Mouse (Mus musculus) E14TG2a.4 (cell line): Measurements from ENCODE around the gene Nr1h2.

Source experiments
- H3K27me3 ChIP-seq: 2 replicates; pipeline ENCODE4 v1.6.1; 2014; ENCODE audit warnings: low read length, control low read depth; ENCODE audit not compliant: insufficient read depth
- H3K36me3 ChIP-seq: 2 replicates; pipeline ENCODE4 v1.6.1; 2014; ENCODE audit warnings: low read length, control low read depth; ENCODE audit not compliant: insufficient read depth
- H3K4me1 ChIP-seq: replicated peaks from 2 replicates; pipeline ENCODE4 v1.6.1; 2014; ENCODE audit warnings: low read depth, low read length, control low read depth
- H3K4me3 ChIP-seq: replicated peaks from 2 replicates; pipeline ENCODE4 v1.5.1; 2014; ENCODE audit warnings: mild to moderate bottlenecking, low read length
- H3K9me3 ChIP-seq: 2 replicates; pipeline ENCODE4 v1.6.1; 2014; ENCODE audit warnings: low read length, control low read depth
- CTCF ChIP-seq: conservative IDR thresholded peaks from 2 replicates; pipeline ENCODE4 v1.5.1; 2014; ENCODE audit warnings: low read length
- NANOG ChIP-seq: IDR thresholded peaks from 2 replicates; pipeline ENCODE4 v1.6.1; 2014; ENCODE audit warnings: borderline replicate concordance, low read length, mixed read lengths
- POU5F1 ChIP-seq: IDR thresholded peaks from 2 replicates; pipeline ENCODE4 v1.6.1; 2014; ENCODE audit warnings: low read length, borderline replicate concordance

Gene Nr1h2

DNA sequence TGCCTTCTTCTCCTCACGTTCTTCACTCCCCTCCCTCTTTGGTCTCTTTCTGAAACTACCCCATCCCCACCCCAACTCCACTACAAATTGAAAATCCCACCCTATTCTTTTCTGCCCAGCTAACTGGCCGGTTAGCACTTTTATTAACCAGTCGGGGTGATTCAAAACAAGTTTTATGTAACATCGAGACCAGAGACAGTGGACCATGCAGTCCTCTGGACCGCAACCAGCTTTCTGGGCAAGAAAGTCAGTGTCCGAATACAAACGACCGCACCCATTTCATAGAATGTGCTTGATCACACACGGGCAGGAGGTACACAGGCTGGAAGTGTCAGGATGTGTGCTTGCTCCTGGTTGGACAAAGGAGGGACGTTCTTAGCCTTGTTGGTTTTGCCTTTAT is 10.7 kb upstream of the Nr1h2 start:
- H3K9me3 ChIP-seq = no peaks in the 10 kb centered on the region
- TF ChIP-seq POU5F1 (no peak), CTCF (no peak), NANOG (no peak)
- no peak overlapping the region for H3K4me3 ChIP-seq
- H3K4me1 ChIP-seq = peaks cover 47% of the 10 kb centered on the region
- no peaks in the 10 kb centered on the region for H3K27me3 ChIP-seq
- H3K36me3 ChIP-seq = no peaks in the 10 kb centered on the region

DNA sequence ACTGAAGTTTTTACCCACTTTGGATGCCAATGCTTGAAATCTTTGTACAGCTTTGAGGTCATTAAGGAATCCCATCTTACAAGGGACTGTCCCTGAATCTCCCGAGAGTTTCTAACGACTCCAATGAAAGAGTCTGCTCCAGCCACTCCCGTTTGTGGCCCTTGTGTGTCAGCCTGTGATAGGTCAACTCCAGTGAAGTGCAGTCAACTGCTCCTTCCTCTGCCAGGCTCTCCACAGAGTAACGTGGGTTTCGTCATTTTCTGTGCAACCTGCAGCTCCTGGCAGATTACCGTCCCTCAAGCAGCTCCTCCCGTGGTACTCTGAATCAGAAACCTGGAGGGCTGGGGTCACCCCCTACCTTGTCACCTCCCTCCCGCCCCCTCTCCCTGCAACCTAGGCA is 9.5 kb upstream of the Nr1h2 start:
- H3K27me3 ChIP-seq = no peaks in the 10 kb centered on the region
- no peaks in the 10 kb centered on the region for H3K36me3 ChIP-seq
- TF ChIP-seq CTCF = no peak
- no peak for TF ChIP-seq NANOG
- TF ChIP-seq POU5F1 = no peak
- no peak overlapping the region for H3K4me3 ChIP-seq
- peaks cover 50% of the 10 kb centered on the region for H3K4me1 ChIP-seq
- H3K9me3 ChIP-seq = no peaks in the 10 kb centered on the region

DNA sequence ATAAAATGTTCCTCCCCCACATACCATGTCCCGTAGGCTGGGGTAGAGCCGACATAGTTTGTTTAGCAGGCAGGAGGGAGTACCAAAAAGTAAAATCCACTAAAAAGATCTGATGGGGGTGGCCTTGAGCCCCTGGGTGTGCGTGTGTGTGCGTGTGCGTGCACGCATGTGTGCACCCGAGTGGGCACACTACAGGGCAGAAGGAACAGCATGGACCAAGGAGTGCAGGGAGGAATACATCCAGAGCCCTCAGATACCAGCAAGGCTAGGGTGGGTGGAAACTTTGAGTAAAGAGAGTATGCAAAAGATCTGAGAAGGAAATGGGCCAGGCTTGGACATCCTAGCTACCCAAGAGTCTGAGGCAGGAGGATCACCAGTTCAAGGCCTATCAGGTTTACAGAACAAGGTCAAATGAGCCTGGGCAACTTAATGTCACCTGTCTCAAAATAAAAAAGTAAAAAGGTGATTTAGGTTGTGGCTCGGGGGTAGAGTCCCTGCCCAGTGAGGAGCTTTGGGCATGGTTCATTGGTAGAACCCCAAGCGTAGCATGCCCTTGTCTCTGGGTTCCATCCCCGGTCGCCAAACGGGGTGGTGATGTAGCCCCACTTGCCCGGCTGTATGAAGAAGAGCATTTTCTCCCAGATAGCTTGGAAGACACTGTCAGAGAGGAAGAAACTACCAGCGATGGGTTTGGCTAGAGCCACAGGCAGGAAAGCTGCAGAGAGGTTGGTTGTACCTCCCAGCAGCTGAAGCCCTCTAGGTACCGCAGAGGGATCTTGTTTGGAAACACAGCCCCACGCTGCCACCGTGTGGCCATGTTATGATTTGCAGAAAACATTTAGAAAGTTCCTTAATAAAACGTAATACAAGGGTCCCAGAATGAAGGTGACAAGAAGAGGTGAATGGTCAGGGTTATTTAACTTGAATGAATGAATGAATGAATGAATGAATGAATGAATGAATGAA is 7.0 kb upstream of the Nr1h2 start:
- H3K36me3 ChIP-seq = peaks cover 2% of the 10 kb centered on the region; the same call in 1 of the 2 replicates
- TF ChIP-seq POU5F1 (no peak), NANOG (no peak), CTCF (peak; percentile 55)
- H3K4me3 ChIP-seq = 0 out of 2 replicates have a peak overlapping the region, but pooled peaks have one; percentile 23
- peaks cover 75% of the 10 kb centered on the region for H3K4me1 ChIP-seq
- no peaks in the 10 kb centered on the region for H3K9me3 ChIP-seq
- H3K27me3 ChIP-seq = no peaks in the 10 kb centered on the region

DNA sequence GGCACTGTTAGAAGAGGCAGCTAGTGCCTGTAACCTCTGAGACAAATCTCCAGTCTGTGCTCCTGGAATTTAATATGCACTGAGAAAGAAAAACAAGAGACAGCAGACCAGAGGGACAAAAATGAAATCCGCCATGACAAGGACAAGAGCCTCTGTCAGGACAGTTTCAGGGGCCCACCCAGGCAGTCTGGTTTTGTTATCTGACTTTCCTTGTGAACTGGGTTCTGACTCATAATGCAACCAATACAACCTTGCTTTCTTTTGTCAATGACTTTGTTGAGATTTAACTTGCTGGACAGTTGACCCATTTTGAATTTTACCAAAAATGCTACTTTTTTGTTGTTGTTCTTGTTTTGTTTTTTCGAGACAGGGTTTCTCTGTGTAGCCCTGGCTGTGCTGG is 3.9 kb upstream of the Nr1h2 start:
- Histone ChIP-seq H3K27me3 (no peaks in the 10 kb centered on the region), H3K4me3 (0 out of 2 replicates have a peak overlapping the region, but pooled peaks have one; percentile 39), H3K4me1 (peaks cover 68% of the 10 kb centered on the region), H3K9me3 (no peaks in the 10 kb centered on the region), H3K36me3 (peaks cover 9% of the 10 kb centered on the region)
- TF ChIP-seq CTCF = no peak
- no peak for TF ChIP-seq NANOG
- no peak for TF ChIP-seq POU5F1

DNA sequence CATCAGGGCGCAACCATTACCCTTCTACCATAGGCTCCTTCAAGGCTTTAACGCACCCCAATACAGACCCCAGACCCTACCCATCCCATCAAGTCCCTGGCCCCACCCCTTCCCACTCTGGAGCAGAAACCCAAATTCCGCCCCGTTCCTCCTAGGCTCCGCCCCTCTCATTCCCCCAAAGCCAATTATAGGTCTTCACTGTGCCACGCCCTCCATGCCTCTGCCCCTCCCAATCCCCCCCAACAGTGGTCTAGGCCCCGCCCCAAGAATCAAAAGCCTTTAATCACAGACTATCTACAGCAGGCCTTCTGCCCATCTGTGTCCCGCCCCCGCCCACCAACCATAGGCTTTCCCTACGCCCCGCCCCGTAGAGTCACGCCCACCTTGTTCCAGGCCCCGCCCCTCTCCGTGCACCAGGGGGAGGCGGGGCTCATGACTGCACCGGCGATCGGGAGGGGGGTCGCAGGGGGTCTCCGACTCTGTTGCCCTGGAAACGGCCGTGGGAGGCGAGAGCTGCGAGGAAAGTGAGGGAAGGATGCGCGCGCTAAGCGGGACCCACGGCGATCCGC is 471 bp downstream of the Nr1h2 start:
- Histone ChIP-seq H3K27me3 (no peaks in the 10 kb centered on the region), H3K9me3 (no peaks in the 10 kb centered on the region), H3K4me3 (peak overlapping the region; percentile 100), H3K4me1 (peaks cover 77% of the 10 kb centered on the region), H3K36me3 (peaks cover 43% of the 10 kb centered on the region)
- TF ChIP-seq CTCF (no peak), POU5F1 (no peak), NANOG (no peak)

DNA sequence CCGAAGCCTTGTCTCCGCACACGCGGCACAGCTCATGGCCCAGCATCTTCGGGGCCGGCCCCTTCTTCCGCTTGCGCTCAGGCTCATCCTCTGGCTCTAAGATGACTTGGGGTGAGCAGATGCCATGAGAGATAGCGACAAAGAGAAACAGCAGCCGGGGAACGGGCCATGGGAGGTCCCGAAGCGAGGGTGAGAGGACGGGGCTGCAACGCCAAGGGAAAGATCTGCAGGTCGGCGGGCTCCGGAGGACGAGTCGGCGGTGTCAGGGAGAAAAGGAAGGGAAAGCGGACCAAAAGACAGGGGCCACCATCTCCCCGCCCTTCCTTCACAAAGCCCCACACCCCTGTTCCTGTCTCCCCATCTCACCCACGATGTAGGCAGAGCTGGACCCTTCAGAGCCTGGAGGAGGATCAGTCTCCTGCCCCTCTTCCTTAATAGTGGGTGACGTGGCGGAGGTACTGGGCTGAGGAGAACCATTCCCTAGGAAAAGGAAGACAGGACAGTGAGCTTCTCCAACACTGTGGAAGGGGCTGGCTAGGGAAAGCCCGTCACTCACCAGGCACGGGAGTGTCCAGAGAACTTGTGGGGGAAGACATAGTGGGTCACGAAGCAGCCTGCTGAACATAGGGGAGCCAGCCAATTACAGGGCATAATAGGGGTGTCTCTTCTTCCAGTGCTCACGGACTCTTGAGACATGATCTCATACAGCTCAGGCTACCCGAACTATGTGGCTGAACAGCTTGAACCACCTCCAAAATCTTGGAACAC is 1.4 kb downstream of the Nr1h2 start:
- H3K27me3 ChIP-seq = no peaks in the 10 kb centered on the region
- H3K9me3 ChIP-seq = no peaks in the 10 kb centered on the region
- H3K4me3 ChIP-seq = peak overlapping the region; percentile 74
- TF ChIP-seq POU5F1 (no peak), CTCF (no peak), NANOG (no peak)
- peaks cover 47% of the 10 kb centered on the region for H3K36me3 ChIP-seq
- H3K4me1 ChIP-seq = peaks cover 76% of the 10 kb centered on the region

DNA sequence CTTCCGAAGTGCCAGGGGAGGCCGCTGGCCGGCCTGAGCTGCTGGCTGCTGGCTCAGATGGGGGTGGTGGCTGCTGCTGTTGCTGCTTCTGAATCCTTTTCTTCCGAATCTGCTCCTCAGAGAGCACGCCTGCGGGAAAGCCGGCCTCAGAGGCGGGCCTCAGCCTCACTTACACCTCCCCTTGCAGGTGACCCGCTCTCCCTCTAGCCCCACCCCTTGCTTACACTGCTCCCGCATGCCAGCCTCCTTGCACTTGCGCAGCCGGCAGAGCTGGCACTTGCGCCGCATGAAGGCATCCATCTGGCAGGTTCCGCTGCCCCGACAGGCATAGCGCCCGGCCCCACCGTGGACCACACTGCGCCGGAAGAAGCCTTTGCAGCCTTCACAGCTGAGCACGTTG is 2.0 kb downstream of the Nr1h2 start:
- no peak for TF ChIP-seq POU5F1
- TF ChIP-seq NANOG = no peak
- TF ChIP-seq CTCF = no peak
- Histone ChIP-seq H3K36me3 (peaks cover 52% of the 10 kb centered on the region), H3K9me3 (no peaks in the 10 kb centered on the region), H3K4me1 (peaks cover 76% of the 10 kb centered on the region), H3K27me3 (no peaks in the 10 kb centered on the region), H3K4me3 (peak overlapping the region; percentile 74)

DNA sequence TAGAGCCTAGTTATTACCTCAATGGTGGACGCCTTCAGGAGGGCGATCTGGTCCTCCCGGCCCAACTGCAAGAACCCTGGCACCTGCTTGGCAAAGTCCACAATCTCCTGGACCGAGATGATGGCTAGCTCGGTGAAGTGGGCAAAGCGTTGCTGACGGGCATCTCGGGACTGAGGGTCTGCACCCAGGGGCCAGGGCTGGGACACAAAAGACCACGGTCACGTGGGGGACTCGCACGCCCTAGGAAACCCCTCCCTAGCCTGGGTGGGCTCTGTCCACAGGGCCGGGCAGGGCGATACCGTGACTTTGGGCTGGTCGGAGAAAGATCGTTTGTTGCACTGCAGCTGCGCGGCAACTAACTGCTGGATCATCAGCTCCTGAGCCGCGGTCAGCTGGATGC is 2.5 kb downstream of the Nr1h2 start:
- Histone ChIP-seq H3K4me1 (peaks cover 76% of the 10 kb centered on the region), H3K4me3 (peak overlapping the region; percentile 74), H3K27me3 (no peaks in the 10 kb centered on the region), H3K9me3 (no peaks in the 10 kb centered on the region), H3K36me3 (peaks cover 56% of the 10 kb centered on the region)
- TF ChIP-seq NANOG (no peak), POU5F1 (no peak), CTCF (no peak)
